Mouse (Mus musculus): ENCODE results near the gene Med8. TPM values are rescaled to one million over a fixed set of nuclear protein-coding genes. Genes with fewer than 3 reads are reported as not detected.
A peak's percentile ranks its signal among the peaks of the same experiment; 100 is the strongest.

Gene Med8
- polyA plus RNA-seq, 1 experiment from 2014 or later = 167 TPM

DNA sequence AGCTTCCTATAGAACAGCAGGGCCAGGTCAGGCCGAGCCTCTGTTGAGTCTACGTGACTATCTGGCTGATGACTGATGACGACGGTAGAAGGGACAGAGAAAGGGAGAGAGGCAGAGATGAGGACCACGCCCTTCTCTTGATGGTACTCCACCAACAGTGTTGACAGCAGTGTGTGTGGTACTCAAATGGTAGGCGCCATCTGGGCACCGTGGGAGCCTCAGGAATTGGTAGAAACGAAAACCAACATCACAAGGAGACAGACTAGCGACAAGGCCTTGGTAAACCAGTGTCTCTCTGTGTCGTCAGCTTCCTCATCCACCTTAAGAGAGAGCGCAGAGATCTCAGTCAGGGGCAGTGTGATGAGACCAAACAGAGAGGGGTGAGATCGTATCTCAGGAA is 41.6 kb upstream of the Med8 start:
- Histone ChIP-seq H3K4me3 (ENCODE audit: low read depth, low read length) (no peak overlapping the region), H3K27ac (replicated peaks; ENCODE audit: low read depth, low read length) (no peak overlapping the region), H3K36me3 (replicated peaks; ENCODE audit: control insufficient read depth, insufficient read depth, low read depth, low read length) (peaks cover 13% of the 10 kb centered on the region), H3K9ac (replicated peaks; ENCODE audit: low read length) (no peak overlapping the region), H3K4me1 (ENCODE audit: control insufficient read depth, insufficient read depth, low read length) (no peaks in the 10 kb centered on the region), H3K4me2 (ENCODE audit: low read depth, low read length) (no peak overlapping the region), H3K9me3 (replicated peaks; ENCODE audit: control insufficient read depth, low read length) (no peaks in the 10 kb centered on the region), H3K27me3 (ENCODE audit: control insufficient read depth, insufficient read depth, low read length) (no peaks in the 10 kb centered on the region)
- WGBS = 92% methylated on average over 12 of the region's 12 CpGs
- DNase-seq (ENCODE audit: low spot score) (no peak), ATAC-seq (replicated peaks; ENCODE audit: insufficient number of reproducible peaks, low FRiP score, low TSS enrichment, low read depth) (no peak)

DNA sequence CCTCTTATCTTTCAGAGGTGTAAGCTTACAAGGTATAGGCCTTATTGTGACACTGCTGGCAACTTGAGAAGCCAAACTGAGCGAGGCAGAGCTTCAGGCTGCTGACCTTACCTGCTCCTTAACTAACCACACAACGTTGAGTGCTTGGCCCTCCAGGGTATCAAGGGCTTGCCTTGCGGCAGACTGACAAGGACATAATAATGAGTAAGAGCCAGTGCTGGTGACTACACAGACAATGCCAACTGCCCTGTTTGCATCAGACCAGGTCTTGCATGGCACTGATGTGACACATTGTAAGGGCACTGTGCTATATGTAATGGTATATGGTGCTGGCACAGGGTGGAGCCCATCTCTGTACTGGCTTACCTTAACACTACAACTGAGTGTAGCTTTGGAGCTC is 40.5 kb upstream of the Med8 start:
- Histone ChIP-seq H3K4me3 (ENCODE audit: low read depth, low read length) (no peak overlapping the region), H3K9ac (replicated peaks; ENCODE audit: low read length) (no peak overlapping the region), H3K27ac (replicated peaks; ENCODE audit: low read depth, low read length) (no peak overlapping the region), H3K4me2 (ENCODE audit: low read depth, low read length) (no peak overlapping the region), H3K36me3 (replicated peaks; ENCODE audit: control insufficient read depth, insufficient read depth, low read depth, low read length) (peaks cover 13% of the 10 kb centered on the region), H3K27me3 (ENCODE audit: control insufficient read depth, insufficient read depth, low read length) (no peaks in the 10 kb centered on the region), H3K4me1 (ENCODE audit: control insufficient read depth, insufficient read depth, low read length) (no peaks in the 10 kb centered on the region), H3K9me3 (replicated peaks; ENCODE audit: control insufficient read depth, low read length) (no peaks in the 10 kb centered on the region)
- WGBS = 90% methylated on average over 3 of the region's 3 CpGs
- DNase-seq (ENCODE audit: low spot score) (no peak), ATAC-seq (replicated peaks; ENCODE audit: insufficient number of reproducible peaks, low FRiP score, low TSS enrichment, low read depth) (no peak)

DNA sequence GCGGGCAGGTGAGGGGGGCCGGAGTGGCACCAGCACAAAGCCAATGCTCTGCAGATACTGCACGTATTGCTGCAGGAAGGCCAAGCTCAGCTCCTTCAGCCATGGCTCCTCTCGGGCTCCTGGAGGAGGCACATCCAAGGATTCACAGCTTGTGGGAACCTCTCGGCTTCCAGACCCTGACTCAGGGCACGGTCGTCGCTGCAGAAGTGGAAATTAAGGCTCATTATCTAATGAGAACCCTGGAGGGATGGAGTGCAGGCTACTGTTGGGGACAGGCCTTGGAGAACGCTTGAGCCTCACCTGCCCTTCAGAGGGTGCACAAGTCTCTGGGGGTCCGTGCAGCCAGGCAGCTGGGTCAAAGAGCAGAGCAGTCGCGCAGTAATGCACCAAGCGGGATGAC is 37.3 kb upstream of the Med8 start:
- H3K27me3 ChIP-seq (ENCODE audit: control insufficient read depth, insufficient read depth, low read length) = no peaks in the 10 kb centered on the region
- H3K4me1 ChIP-seq (ENCODE audit: control insufficient read depth, insufficient read depth, low read length) = no peaks in the 10 kb centered on the region
- no peak overlapping the region for H3K4me3 ChIP-seq (ENCODE audit: low read depth, low read length)
- 85% methylated on average over 13 of the region's 13 CpGs for WGBS
- no peak overlapping the region for H3K4me2 ChIP-seq (ENCODE audit: low read depth, low read length)
- ATAC-seq (replicated peaks; ENCODE audit: insufficient number of reproducible peaks, low FRiP score, low TSS enrichment, low read depth) (no peak), DNase-seq (ENCODE audit: low spot score) (no peak)
- H3K9me3 ChIP-seq (replicated peaks; ENCODE audit: control insufficient read depth, low read length) = no peaks in the 10 kb centered on the region
- no peak overlapping the region for H3K9ac ChIP-seq (replicated peaks; ENCODE audit: low read length)
- H3K27ac ChIP-seq (replicated peaks; ENCODE audit: low read depth, low read length) = no peak overlapping the region
- peaks cover 13% of the 10 kb centered on the region for H3K36me3 ChIP-seq (replicated peaks; ENCODE audit: control insufficient read depth, insufficient read depth, low read depth, low read length)

DNA sequence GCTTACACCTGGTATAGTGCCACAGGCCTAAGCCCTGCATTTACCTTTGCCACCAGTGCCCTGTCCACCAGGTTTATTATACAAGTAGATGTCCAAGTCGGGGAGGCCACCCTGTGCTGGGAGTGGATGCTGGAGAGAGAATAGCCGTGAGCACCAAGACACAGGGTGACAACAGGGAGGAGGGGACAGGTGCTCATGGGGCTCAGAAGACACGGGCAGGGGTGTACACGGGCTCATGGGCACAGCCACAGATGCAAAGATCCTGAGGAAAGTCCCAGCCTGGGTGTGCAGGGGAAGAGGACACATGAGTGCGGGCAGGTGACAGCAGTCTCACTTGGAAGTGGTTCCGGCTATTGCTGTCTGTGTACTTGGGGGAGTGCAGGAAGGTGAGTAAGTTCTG is 33.1 kb upstream of the Med8 start:
- Histone ChIP-seq H3K4me2 (ENCODE audit: low read depth, low read length) (no peak overlapping the region), H3K4me3 (ENCODE audit: low read depth, low read length) (no peak overlapping the region), H3K36me3 (replicated peaks; ENCODE audit: control insufficient read depth, insufficient read depth, low read depth, low read length) (peaks cover 13% of the 10 kb centered on the region), H3K27me3 (ENCODE audit: control insufficient read depth, insufficient read depth, low read length) (no peaks in the 10 kb centered on the region), H3K9me3 (replicated peaks; ENCODE audit: control insufficient read depth, low read length) (no peaks in the 10 kb centered on the region), H3K27ac (replicated peaks; ENCODE audit: low read depth, low read length) (no peak overlapping the region), H3K9ac (replicated peaks; ENCODE audit: low read length) (no peak overlapping the region), H3K4me1 (ENCODE audit: control insufficient read depth, insufficient read depth, low read length) (no peaks in the 10 kb centered on the region)
- WGBS = 92% methylated on average over 6 of the region's 6 CpGs
- no peak for DNase-seq (ENCODE audit: low spot score)
- ATAC-seq (replicated peaks; ENCODE audit: insufficient number of reproducible peaks, low FRiP score, low TSS enrichment, low read depth) = peak; percentile 44; the same call in 1 of the 2 replicates

DNA sequence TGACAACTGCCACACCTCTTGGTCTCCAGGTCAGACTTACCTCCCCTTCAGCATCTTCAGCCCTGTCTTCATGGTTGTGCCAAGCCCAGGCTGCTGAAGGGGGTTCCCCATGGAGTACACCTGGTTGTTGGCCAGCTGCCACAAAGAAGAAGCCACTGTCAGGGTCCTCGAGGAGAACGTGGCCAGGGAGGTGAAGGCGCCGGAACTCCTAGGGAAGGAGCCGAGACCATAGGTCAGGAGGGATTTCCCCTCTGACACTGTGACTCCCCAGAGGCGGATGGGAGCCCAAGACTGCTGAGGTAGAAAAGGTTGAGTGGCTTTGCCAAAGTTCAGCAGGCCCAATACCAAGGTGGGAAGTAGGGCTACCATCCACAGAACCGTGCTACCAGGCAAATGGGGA is 25.9 kb upstream of the Med8 start:
- H3K27me3 ChIP-seq (ENCODE audit: control insufficient read depth, insufficient read depth, low read length) = no peaks in the 10 kb centered on the region
- no peak overlapping the region for H3K4me3 ChIP-seq (ENCODE audit: low read depth, low read length)
- H3K36me3 ChIP-seq (replicated peaks; ENCODE audit: control insufficient read depth, insufficient read depth, low read depth, low read length) = peaks cover 14% of the 10 kb centered on the region
- H3K9me3 ChIP-seq (replicated peaks; ENCODE audit: control insufficient read depth, low read length) = no peaks in the 10 kb centered on the region
- H3K4me1 ChIP-seq (ENCODE audit: control insufficient read depth, insufficient read depth, low read length) = no peaks in the 10 kb centered on the region
- no peak overlapping the region for H3K9ac ChIP-seq (replicated peaks; ENCODE audit: low read length)
- ATAC-seq (replicated peaks; ENCODE audit: insufficient number of reproducible peaks, low FRiP score, low TSS enrichment, low read depth) (no peak), DNase-seq (ENCODE audit: low spot score) (no peak)
- no peak overlapping the region for H3K4me2 ChIP-seq (ENCODE audit: low read depth, low read length)
- H3K27ac ChIP-seq (replicated peaks; ENCODE audit: low read depth, low read length) = no peak overlapping the region
- 94% methylated on average over 7 of the region's 7 CpGs for WGBS

DNA sequence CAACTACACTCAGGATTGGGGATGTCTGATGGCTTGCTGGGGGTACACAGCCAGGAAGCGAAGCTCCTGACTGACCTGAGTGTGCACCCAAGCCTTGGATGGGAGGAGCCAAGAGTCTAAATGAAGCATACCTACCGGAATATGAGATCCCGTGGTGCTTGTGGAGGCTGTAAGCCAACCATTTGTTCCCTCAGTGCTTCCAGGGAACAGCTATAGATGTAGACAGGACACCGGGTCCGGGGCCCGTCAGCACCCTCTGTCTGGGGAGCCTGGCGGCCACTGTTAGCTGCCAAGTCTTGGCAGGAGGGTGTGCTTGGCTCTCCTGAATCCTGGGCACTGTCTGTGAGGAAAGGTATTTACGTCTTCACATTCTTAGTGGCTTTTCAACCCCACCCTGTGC is 21.8 kb upstream of the Med8 start:
- Histone ChIP-seq H3K27me3 (ENCODE audit: control insufficient read depth, insufficient read depth, low read length) (no peaks in the 10 kb centered on the region), H3K4me2 (ENCODE audit: low read depth, low read length) (no peak overlapping the region), H3K36me3 (replicated peaks; ENCODE audit: control insufficient read depth, insufficient read depth, low read depth, low read length) (peaks cover 14% of the 10 kb centered on the region), H3K4me3 (ENCODE audit: low read depth, low read length) (no peak overlapping the region), H3K4me1 (ENCODE audit: control insufficient read depth, insufficient read depth, low read length) (no peaks in the 10 kb centered on the region), H3K9me3 (replicated peaks; ENCODE audit: control insufficient read depth, low read length) (no peaks in the 10 kb centered on the region), H3K9ac (replicated peaks; ENCODE audit: low read length) (no peak overlapping the region), H3K27ac (replicated peaks; ENCODE audit: low read depth, low read length) (no peak overlapping the region)
- DNase-seq (ENCODE audit: low spot score) (no peak), ATAC-seq (replicated peaks; ENCODE audit: insufficient number of reproducible peaks, low FRiP score, low TSS enrichment, low read depth) (no peak)
- WGBS = 97% methylated on average over 8 of the region's 8 CpGs

DNA sequence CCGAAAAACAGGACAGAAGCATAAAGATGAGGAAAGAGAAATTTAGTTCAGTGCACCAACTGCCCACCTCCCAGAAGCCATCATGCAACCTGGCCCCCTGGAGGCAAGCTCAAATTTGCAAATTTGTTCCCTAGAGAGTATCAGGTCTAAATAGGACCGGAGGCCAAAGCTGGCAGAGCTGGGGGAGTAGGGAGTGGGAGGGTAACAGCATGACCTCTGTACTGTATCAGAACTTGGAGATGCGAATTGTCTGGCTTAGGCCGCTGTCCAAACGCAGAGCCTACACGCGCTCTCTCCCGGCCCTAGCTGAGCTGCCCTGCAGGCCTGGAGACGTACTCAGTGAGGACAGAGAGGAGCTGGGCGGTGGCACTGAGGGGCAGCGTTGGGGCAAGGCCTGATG is 19.0 kb upstream of the Med8 start:
- H3K36me3 ChIP-seq (replicated peaks; ENCODE audit: control insufficient read depth, insufficient read depth, low read depth, low read length) = peaks cover 9% of the 10 kb centered on the region
- H3K9me3 ChIP-seq (replicated peaks; ENCODE audit: control insufficient read depth, low read length) = no peaks in the 10 kb centered on the region
- no peak overlapping the region for H3K9ac ChIP-seq (replicated peaks; ENCODE audit: low read length)
- H3K4me2 ChIP-seq (ENCODE audit: low read depth, low read length) = no peak overlapping the region
- H3K27ac ChIP-seq (replicated peaks; ENCODE audit: low read depth, low read length) = no peak overlapping the region
- WGBS = 91% methylated on average over 11 of the region's 11 CpGs
- no peaks in the 10 kb centered on the region for H3K27me3 ChIP-seq (ENCODE audit: control insufficient read depth, insufficient read depth, low read length)
- ATAC-seq (replicated peaks; ENCODE audit: insufficient number of reproducible peaks, low FRiP score, low TSS enrichment, low read depth) (no peak), DNase-seq (ENCODE audit: low spot score) (no peak)
- H3K4me1 ChIP-seq (ENCODE audit: control insufficient read depth, insufficient read depth, low read length) = no peaks in the 10 kb centered on the region
- H3K4me3 ChIP-seq (ENCODE audit: low read depth, low read length) = no peak overlapping the region

DNA sequence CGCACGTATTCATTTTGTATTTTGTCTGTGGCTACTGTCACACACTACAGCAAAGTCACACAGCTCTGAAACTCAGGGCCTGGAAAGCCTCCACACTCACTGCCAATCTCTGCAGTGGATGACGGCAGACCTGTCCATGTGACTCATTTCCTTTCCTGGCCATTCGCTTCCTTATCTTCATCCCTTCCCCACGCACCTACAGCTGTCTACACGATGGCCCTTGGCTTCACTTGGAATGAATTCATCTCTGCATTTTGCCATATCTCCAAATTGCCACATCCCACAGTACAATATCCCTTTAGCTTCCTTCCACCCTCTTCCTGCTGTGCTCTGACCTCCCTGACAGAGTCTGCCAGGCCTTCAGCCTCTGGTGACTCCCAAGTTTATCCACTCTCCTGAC is 14.6 kb upstream of the Med8 start:
- ATAC-seq (replicated peaks; ENCODE audit: insufficient number of reproducible peaks, low FRiP score, low TSS enrichment, low read depth) (no peak), DNase-seq (ENCODE audit: low spot score) (no peak)
- Histone ChIP-seq H3K9me3 (replicated peaks; ENCODE audit: control insufficient read depth, low read length) (no peaks in the 10 kb centered on the region), H3K36me3 (replicated peaks; ENCODE audit: control insufficient read depth, insufficient read depth, low read depth, low read length) (peaks cover 8% of the 10 kb centered on the region), H3K4me3 (ENCODE audit: low read depth, low read length) (no peak overlapping the region), H3K27me3 (ENCODE audit: control insufficient read depth, insufficient read depth, low read length) (no peaks in the 10 kb centered on the region), H3K9ac (replicated peaks; ENCODE audit: low read length) (no peak overlapping the region), H3K4me2 (ENCODE audit: low read depth, low read length) (no peak overlapping the region), H3K4me1 (ENCODE audit: control insufficient read depth, insufficient read depth, low read length) (no peaks in the 10 kb centered on the region), H3K27ac (replicated peaks; ENCODE audit: low read depth, low read length) (no peak overlapping the region)
- WGBS = 92% methylated on average over 6 of the region's 6 CpGs
